ENCODE assay signal across 11 mouse cellular contexts in the genomic region with DNA sequence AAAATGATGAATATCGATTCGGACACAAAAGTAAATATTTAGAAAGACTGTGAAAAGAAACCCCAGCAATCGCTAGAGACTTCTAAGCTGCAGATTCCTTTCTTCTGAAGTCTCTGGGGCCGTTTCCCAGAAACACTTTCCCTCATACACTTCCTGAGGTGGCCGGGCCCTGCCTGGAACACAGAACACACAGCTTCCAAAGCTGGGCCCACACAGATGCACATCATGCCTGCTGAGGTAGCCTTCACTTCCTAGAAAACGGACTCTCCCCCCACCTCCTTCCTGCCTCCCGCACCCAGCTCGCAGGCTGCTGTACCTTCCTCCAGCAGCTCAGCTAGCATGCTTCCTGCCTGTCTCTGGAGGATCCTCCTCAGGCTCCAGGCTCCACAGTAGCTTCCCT. TPM values are rescaled to one million over a fixed set of nuclear protein-coding genes. Genes with fewer than 3 reads are reported as not detected.
DNase-seq lines count a peak whose midpoint lies in the region; ATAC-seq lines count a peak whose summit lies in the region.
"Had no signal": no experiment of that assay in that cellular context is flagged by ENCODE, and none has a peak within 500 bp of the region (broad histone marks: within the 10 kb centered on the region; RNA-seq: fewer than 3 reads in every experiment).

No protein-coding gene starts in this region.

- H3K36me3 ChIP-seq in megakaryocyte, embryonic 14.5 days (replicated peaks; ENCODE audit: low read length) = no peaks in the 10 kb centered on the region
- no peaks in the 10 kb centered on the region for H3K36me3 ChIP-seq in limb, embryonic 12.5 days
- no peaks in the 10 kb centered on the region for H3K36me3 ChIP-seq in stomach, embryonic 15.5 days
- H3K36me3 ChIP-seq: neural tube, embryonic 13.5 days had no signal

- DNase-seq in fibroblast of lung, adult 2 months (ENCODE audit: low read depth) = peak; percentile 56
- DNase-seq in left cerebral cortex, postnatal 36 days (ENCODE audit: low spot score in 2 of 2) = no peak
- DNase-seq in right cerebral cortex, postnatal 14 days = no peak
- DNase-seq in thymus, postnatal 0 days (ENCODE audit: low spot score) = no peak
- DNase-seq: cerebellum, adult 11-12 months; thymus, adult 18-20 months had no signal

- no peak overlapping the region for H3K9ac ChIP-seq in limb, embryonic 12.5 days (replicated peaks)
- no peak overlapping the region for H3K9ac ChIP-seq in stomach, embryonic 15.5 days
- H3K9ac ChIP-seq: neural tube, embryonic 13.5 days had no signal

- WGBS in limb, embryonic 12.5 days = 44% methylated on average over 8 of the region's 8 CpGs
- WGBS in stomach, embryonic 15.5 days = 6% methylated on average over 8 of the region's 8 CpGs

- intact Hi-C loops in left cerebral cortex, postnatal 36 days (cut with DNase I) = loop anchor here (5.0 kb wide), 2 partner anchors 38 to 93 kb away; a partner anchor contains a TSS

- H3K4me2 ChIP-seq in limb, embryonic 12.5 days = no peak overlapping the region
- no peak overlapping the region for H3K4me2 ChIP-seq in stomach, embryonic 15.5 days
- H3K4me2 ChIP-seq: neural tube, embryonic 13.5 days had no signal

- peaks cover 49% of the 10 kb centered on the region for H3K4me1 ChIP-seq in megakaryocyte, embryonic 14.5 days
- peaks cover 26% of the 10 kb centered on the region for H3K4me1 ChIP-seq in limb, embryonic 12.5 days (replicated peaks)
- H3K4me1 ChIP-seq in stomach, embryonic 15.5 days = peaks cover 35% of the 10 kb centered on the region

- H3K9me3 ChIP-seq in megakaryocyte, embryonic 14.5 days = peaks cover 5% of the 10 kb centered on the region; the same call in 1 of the 2 replicates
- no peaks in the 10 kb centered on the region for H3K9me3 ChIP-seq in limb, embryonic 12.5 days
- no peaks in the 10 kb centered on the region for H3K9me3 ChIP-seq in stomach, embryonic 15.5 days
- H3K9me3 ChIP-seq: neural tube, embryonic 13.5 days had no signal

- peak overlapping the region; percentile 66 for H3K4me3 ChIP-seq in megakaryocyte, embryonic 14.5 days (replicated peaks)
- H3K4me3 ChIP-seq in limb, embryonic 12.5 days (replicated peaks) = no peak overlapping the region
- H3K4me3 ChIP-seq in stomach, embryonic 15.5 days (replicated peaks) = no peak overlapping the region
- H3K4me3 ChIP-seq: neural tube, embryonic 13.5 days had no signal

- ATAC-seq in megakaryocyte, adult 5-6 weeks (ENCODE audit: poor library complexity, severe bottlenecking) = no peak
- no peak for ATAC-seq in limb, embryonic 12.5 days (ENCODE audit: insufficient number of reproducible peaks, insufficient read depth, low FRiP score, low TSS enrichment, low read depth)
- no peak for ATAC-seq in stomach, embryonic 15.5 days (ENCODE audit: insufficient read depth, low FRiP score, low read depth)

- peak overlapping the region; percentile 57 for H3K27ac ChIP-seq in limb, embryonic 12.5 days
- H3K27ac ChIP-seq in stomach, embryonic 15.5 days = peak overlapping the region; percentile 96
- H3K27ac ChIP-seq: neural tube, embryonic 13.5 days had no signal

- peaks cover 74% of the 10 kb centered on the region for H3K27me3 ChIP-seq in megakaryocyte, embryonic 14.5 days (replicated peaks)
- no peaks in the 10 kb centered on the region for H3K27me3 ChIP-seq in limb, embryonic 12.5 days
- H3K27me3 ChIP-seq in stomach, embryonic 15.5 days (replicated peaks) = no peaks in the 10 kb centered on the region
- H3K27me3 ChIP-seq: neural tube, embryonic 13.5 days had no signal

RNA-seq across cellular contexts. Expression of a gene that starts 36.7 kb away (rescaled TPM):
- polyA plus RNA-seq in megakaryocyte, embryonic 14.5 days (2012; ENCODE audit: insufficient read depth, low replicate concordance) = 5.6 TPM in 1 of 2 replicates, not detected in the other
- 0.71 and 1.0 TPM in 2 replicates for total RNA-seq in megakaryocyte, adult 5-6 weeks (2015)
- 2.1 and 2.6 TPM in 2 replicates for total RNA-seq in megakaryocyte, adult 5-6 weeks (2017)
- 2.6 and 3.4 TPM in 2 replicates for polyA plus RNA-seq in limb, embryonic 12.5 days (2016; fragmentation: Nextera tagmentation; extraction: Ambion mirVana)
- polyA plus RNA-seq in stomach, embryonic 15.5 days (2015; fragmentation: Nextera tagmentation; extraction: Ambion mirVana) = 91.7 and 93.1 TPM in 2 replicates
- 10 to 100 TPM; 11.2 to 11.5 TPM for total RNA-seq in left cerebral cortex, postnatal 36 days (2021)
- 8.5 and 9.0 TPM in 2 replicates for polyA plus RNA-seq in thymus, postnatal 0 days (2015; fragmentation: Nextera tagmentation; extraction: Ambion mirVana)
